Mouse (Mus musculus) G1E (cell line): ENCODE measurements around the gene Dock10. TPM values are rescaled to one million over a fixed set of nuclear protein-coding genes. Genes with fewer than 3 reads are reported as not detected.
A peak's percentile ranks its signal among the peaks of the same experiment; 100 is the strongest.

Experiments
- ATAC-seq: 2 replicates; pipeline ENCODE4 v1.8.0; 2016; ENCODE audit warnings: mild to moderate bottlenecking; ENCODE audit not compliant: insufficient number of reproducible peaks, poor library complexity, low FRiP score, severe bottlenecking; ENCODE audit errors: extremely low read depth
- DNase-seq: peaks from one replicate; pipeline ENCODE4 v3.0.0; 2012; ENCODE audit warnings: low spot score
- H3K27me3 ChIP-seq: 2 replicates; pipeline ENCODE4 v1.6.1; 2012; ENCODE audit warnings: mild to moderate bottlenecking, low read length, inconsistent platforms; ENCODE audit not compliant: insufficient read depth
- H3K36me3 ChIP-seq: replicated peaks from 2 replicates; pipeline ENCODE3; 2012; ENCODE audit warnings: mild to moderate bottlenecking, inconsistent platforms
- H3K4me1 ChIP-seq: 2 replicates; pipeline ENCODE4 v1.6.1; 2012; ENCODE audit warnings: low read depth, low read length, inconsistent platforms, mixed read lengths; ENCODE audit not compliant: insufficient read depth
- H3K4me3 ChIP-seq: 2 replicates; pipeline ENCODE4 v1.5.1; 2012; ENCODE audit warnings: low read depth, mild to moderate bottlenecking, inconsistent platforms, low read length, moderate library complexity, mixed read lengths
- H3K9me3 ChIP-seq: replicated peaks from 2 replicates; pipeline ENCODE4 v1.6.1; 2012; ENCODE audit warnings: inconsistent platforms
- CTCF ChIP-seq: IDR thresholded peaks from 2 replicates; pipeline ENCODE4 v1.5.1; 2012; ENCODE audit warnings: low read depth, low read length, inconsistent platforms, mixed read lengths
- GATA1 ChIP-seq: IDR thresholded peaks from 2 replicates; pipeline ENCODE4 v1.6.1; 2012; ENCODE audit warnings: borderline replicate concordance, low read length, inconsistent platforms, mixed read lengths
- GATA2 ChIP-seq: IDR thresholded peaks from 2 replicates; pipeline ENCODE4 v1.6.1; 2012; ENCODE audit warnings: low read depth, low read length, inconsistent platforms, borderline replicate concordance
- POLR2AphosphoS5 ChIP-seq: IDR thresholded peaks from 2 replicates; pipeline ENCODE4 v1.6.1; 2012; ENCODE audit warnings: low read depth, low read length, inconsistent platforms; ENCODE audit not compliant: insufficient replicate concordance
- TAL1 ChIP-seq: conservative IDR thresholded peaks from 2 replicates; pipeline ENCODE4 v1.6.1; 2012; ENCODE audit warnings: low read depth, low read length, inconsistent platforms, mixed read lengths
- polyA plus RNA-seq: library from polyadenylated mRNA; stranded (reverse); fragments of >175 nt; gene quantifications from 2 replicates; pipeline ENCODE4 v1.2.3, GENCODE M21; 2012
- total RNA-seq, 2 experiments: library from RNA; stranded (forward) in 1 of 2; stranded (reverse) in 1 of 2; fragments of 200-1000 nt in 1 of 2; fragments of >200 nt in 1 of 2; fragmentation: Nextera tagmentation in 1 of 2; gene quantifications; 2 replicates each; pipeline ENCODE4 v1.2.3; 2014 to 2017

The Dock10 gene
- total and polyA plus RNA-seq, 3 experiments, result 0.76 TPM; not detected in 2

GRCm38 (mm10) chr1:80661506-80662402 lies 96.6 kb downstream of the Dock10 start:
- TF ChIP-seq CTCF (no peak), GATA1 (no peak), POLR2AphosphoS5 (no peak), TAL1 (no peak), GATA2 (no peak)
- H3K27me3 ChIP-seq, result no peaks in the 10 kb centered on the region
- no peak overlapping the region for H3K4me3 ChIP-seq
- peaks cover 14% of the 10 kb centered on the region for H3K9me3 ChIP-seq
- H3K36me3 ChIP-seq, result no peaks in the 10 kb centered on the region
- ATAC-seq, result no peak
- H3K4me1 ChIP-seq, result no peaks in the 10 kb centered on the region
- DNase-seq, result no peak

- no peaks in the 10 kb centered on the region for H3K27me3 ChIP-seq
- H3K4me3 ChIP-seq, result no peak overlapping the region
- H3K4me1 ChIP-seq, result no peaks in the 10 kb centered on the region
- no peaks in the 10 kb centered on the region for H3K36me3 ChIP-seq
- ATAC-seq (no peak), DNase-seq (no peak)
- TF ChIP-seq GATA1 (no peak), CTCF (no peak), TAL1 (no peak), POLR2AphosphoS5 (no peak), GATA2 (no peak)
- peaks cover 11% of the 10 kb centered on the region for H3K9me3 ChIP-seq
These were observed 98.7 kb downstream of the Dock10 start for GRCm38 (mm10) chr1:80659465-80660245.

GRCm38 (mm10) chr1:80656389-80656788 lies 101.9 kb downstream of the Dock10 start:
- Histone ChIP-seq H3K27me3 (no peaks in the 10 kb centered on the region), H3K36me3 (no peaks in the 10 kb centered on the region), H3K4me3 (no peak overlapping the region), H3K9me3 (peaks cover 6% of the 10 kb centered on the region; the same call in 1 of the 2 replicates), H3K4me1 (no peaks in the 10 kb centered on the region)
- TF ChIP-seq CTCF (no peak), GATA1 (no peak)
- no peak for DNase-seq
- no peak for ATAC-seq

GRCm38 (mm10) chr1:80655854-80656253 lies 102.5 kb downstream of the Dock10 start:
- no peaks in the 10 kb centered on the region for H3K36me3 ChIP-seq
- H3K4me3 ChIP-seq, result no peak overlapping the region
- H3K27me3 ChIP-seq, result no peaks in the 10 kb centered on the region
- no peak for TF ChIP-seq POLR2AphosphoS5
- TF ChIP-seq CTCF, result 0 out of 2 replicates have a peak, but pooled peaks have one; percentile 7
- TF ChIP-seq GATA2, result no peak
- no peak for TF ChIP-seq GATA1
- TF ChIP-seq TAL1, result no peak
- ATAC-seq, result no peak
- H3K9me3 ChIP-seq, result peaks cover 4% of the 10 kb centered on the region; the same call in 1 of the 2 replicates
- no peak for DNase-seq
- no peaks in the 10 kb centered on the region for H3K4me1 ChIP-seq

GRCm38 (mm10) chr1:80655195-80655594 lies 103.1 kb downstream of the Dock10 start:
- DNase-seq, result no peak
- H3K36me3 ChIP-seq, result no peaks in the 10 kb centered on the region
- peaks cover 4% of the 10 kb centered on the region; the same call in 1 of the 2 replicates for H3K9me3 ChIP-seq
- no peak overlapping the region for H3K4me3 ChIP-seq
- no peaks in the 10 kb centered on the region for H3K4me1 ChIP-seq
- TF ChIP-seq CTCF (no peak), GATA2 (no peak), GATA1 (no peak), TAL1 (no peak), POLR2AphosphoS5 (no peak)
- ATAC-seq, result no peak
- no peaks in the 10 kb centered on the region for H3K27me3 ChIP-seq

GRCm38 (mm10) chr1:80654177-80654576 lies 104.2 kb downstream of the Dock10 start:
- Histone ChIP-seq H3K9me3 (peaks cover 7% of the 10 kb centered on the region; the same call in 1 of the 2 replicates), H3K27me3 (no peaks in the 10 kb centered on the region), H3K4me3 (no peak overlapping the region), H3K4me1 (no peaks in the 10 kb centered on the region), H3K36me3 (no peaks in the 10 kb centered on the region)
- TF ChIP-seq TAL1, result no peak
- no peak for TF ChIP-seq POLR2AphosphoS5
- TF ChIP-seq GATA1, result no peak
- DNase-seq, result no peak
- ATAC-seq, result no peak
